Mouse (Mus musculus): ENCODE measurements at regions not wholly inside any gene's neighbourhood (a gene's known extent, or its start where the extent isn't known, plus 50 kb on each side); places are given as distances from the start of the nearest gene placed in this dataset.

- Histone ChIP-seq H3K4me3 (no peak overlapping the region), H3K36me3 (no peaks in the 10 kb centered on the region), H3K9ac (no peak overlapping the region), H3K27me3 (replicated peaks) (no peaks in the 10 kb centered on the region), H3K9me3 (no peaks in the 10 kb centered on the region), H3K4me2 (no peak overlapping the region), H3K4me1 (no peaks in the 10 kb centered on the region), H3K27ac (replicated peaks) (no peak overlapping the region)
- WGBS: 62% methylated on average over 1 of the region's 1 CpGs
- ATAC-seq (ENCODE audit: extremely low read depth, insufficient number of reproducible peaks, low FRiP score, low TSS enrichment): no peak
Measured at GRCm38 (mm10) chr14:45843829-45844228, 185.9 kb upstream of the Ddhd1 start.

- Histone ChIP-seq H3K9me3 (no peaks in the 10 kb centered on the region), H3K27ac (replicated peaks) (peak overlapping the region; percentile 72), H3K27me3 (replicated peaks) (no peaks in the 10 kb centered on the region), H3K36me3 (no peaks in the 10 kb centered on the region), H3K9ac (no peak overlapping the region), H3K4me2 (0 out of 2 replicates have a peak overlapping the region, but pooled peaks have one; percentile 5), H3K4me3 (no peak overlapping the region), H3K4me1 (peaks cover 20% of the 10 kb centered on the region)
- 34% methylated on average over 8 of the region's 8 CpGs for WGBS
- ATAC-seq (ENCODE audit: extremely low read depth, insufficient number of reproducible peaks, low FRiP score, low TSS enrichment): no peak; the same call in 1 of the 2 replicates
Measured at GRCm38 (mm10) chr14:45850588-45850987, 192.6 kb upstream of the Ddhd1 start.

GRCm38 (mm10) chr14:45878428-45878827, 220.5 kb upstream of the Ddhd1 start:
- Histone ChIP-seq H3K9me3 (no peaks in the 10 kb centered on the region), H3K27me3 (replicated peaks) (no peaks in the 10 kb centered on the region), H3K4me2 (peak overlapping the region; percentile 53), H3K36me3 (no peaks in the 10 kb centered on the region), H3K4me1 (no peaks in the 10 kb centered on the region), H3K4me3 (no peak overlapping the region), H3K9ac (peak overlapping the region; percentile 37), H3K27ac (replicated peaks) (no peak overlapping the region)
- WGBS: 17% methylated on average over 9 of the region's 9 CpGs
- ATAC-seq (ENCODE audit: extremely low read depth, insufficient number of reproducible peaks, low FRiP score, low TSS enrichment): no peak

- Histone ChIP-seq H3K27me3 (replicated peaks) (no peaks in the 10 kb centered on the region), H3K4me3 (no peak overlapping the region), H3K36me3 (no peaks in the 10 kb centered on the region), H3K27ac (replicated peaks) (peak overlapping the region; percentile 79), H3K9me3 (no peaks in the 10 kb centered on the region), H3K4me1 (peaks cover 43% of the 10 kb centered on the region), H3K4me2 (peak overlapping the region; percentile 39), H3K9ac (no peak overlapping the region)
- 10% methylated on average over 6 of the region's 6 CpGs for WGBS
- ATAC-seq (ENCODE audit: extremely low read depth, insufficient number of reproducible peaks, low FRiP score, low TSS enrichment): peak; percentile 54; the same call in 1 of the 2 replicates
Measured at GRCm38 (mm10) chr14:45920783-45921182, 262.8 kb upstream of the Ddhd1 start.

DNA sequence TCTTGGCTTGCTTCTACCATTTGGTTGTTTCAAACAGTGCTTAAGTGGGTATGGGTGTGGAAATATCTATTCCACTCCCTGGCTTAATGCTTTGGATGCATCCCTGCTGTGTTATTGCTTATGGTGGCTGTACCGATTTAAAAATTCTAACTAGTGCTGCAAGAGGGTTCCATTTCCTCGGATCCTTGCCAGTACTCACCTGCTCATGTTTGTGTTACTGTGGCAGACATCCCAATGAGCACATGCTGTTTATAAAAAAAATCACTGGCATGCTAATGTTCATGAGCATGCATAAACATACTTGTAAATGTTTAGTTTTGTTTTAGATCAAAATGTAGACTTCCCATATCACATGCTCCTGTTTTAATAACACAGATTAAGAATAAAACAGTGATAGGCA, 285.6 kb upstream of the Ddhd1 start:
- ATAC-seq (ENCODE audit: extremely low read depth, insufficient number of reproducible peaks, low FRiP score, low TSS enrichment): no peak
- Histone ChIP-seq H3K27ac (replicated peaks) (no peak overlapping the region), H3K27me3 (replicated peaks) (no peaks in the 10 kb centered on the region), H3K4me2 (no peak overlapping the region), H3K9me3 (no peaks in the 10 kb centered on the region), H3K9ac (no peak overlapping the region), H3K4me1 (peaks cover 7% of the 10 kb centered on the region; the same call in 1 of the 2 replicates), H3K36me3 (no peaks in the 10 kb centered on the region), H3K4me3 (no peak overlapping the region)
- WGBS: 71% methylated on average over 2 of the region's 2 CpGs

GRCm38 (mm10) chr14:45944101-45944500, 286.2 kb upstream of the Ddhd1 start:
- no peak overlapping the region for H3K4me2 ChIP-seq
- H3K36me3 ChIP-seq: no peaks in the 10 kb centered on the region
- H3K4me3 ChIP-seq: no peak overlapping the region
- no peak for ATAC-seq (ENCODE audit: extremely low read depth, insufficient number of reproducible peaks, low FRiP score, low TSS enrichment)
- H3K9ac ChIP-seq: no peak overlapping the region
- no peaks in the 10 kb centered on the region for H3K9me3 ChIP-seq
- WGBS: 76% methylated on average over 5 of the region's 5 CpGs
- no peak overlapping the region for H3K27ac ChIP-seq (replicated peaks)
- no peaks in the 10 kb centered on the region for H3K27me3 ChIP-seq (replicated peaks)
- H3K4me1 ChIP-seq: peaks cover 7% of the 10 kb centered on the region; the same call in 1 of the 2 replicates

DNA sequence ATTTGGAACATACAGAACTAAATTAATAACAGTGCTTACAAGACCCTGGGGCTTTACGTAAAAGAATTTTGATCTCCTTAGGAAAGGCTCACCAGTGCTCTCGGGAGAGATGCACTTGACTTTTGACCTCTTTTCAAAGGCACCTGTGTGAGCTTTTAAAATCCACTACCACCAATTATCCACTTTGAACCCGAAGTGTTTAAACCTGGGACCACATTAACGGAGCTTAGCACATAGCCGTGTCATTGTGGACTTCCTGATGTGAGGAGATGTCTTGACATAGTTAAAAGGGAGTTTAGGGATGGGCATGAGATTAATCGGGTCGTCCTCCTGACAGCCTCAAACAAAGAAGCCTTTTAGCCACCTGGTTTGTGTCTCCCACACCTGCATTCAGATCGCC, 286.6 kb upstream of the Ddhd1 start:
- Histone ChIP-seq H3K4me2 (no peak overlapping the region), H3K9ac (no peak overlapping the region), H3K4me3 (no peak overlapping the region), H3K36me3 (no peaks in the 10 kb centered on the region), H3K4me1 (peaks cover 7% of the 10 kb centered on the region; the same call in 1 of the 2 replicates), H3K27ac (replicated peaks) (no peak overlapping the region), H3K9me3 (no peaks in the 10 kb centered on the region), H3K27me3 (replicated peaks) (no peaks in the 10 kb centered on the region)
- WGBS: 38% methylated on average over 8 of the region's 8 CpGs
- ATAC-seq (ENCODE audit: extremely low read depth, insufficient number of reproducible peaks, low FRiP score, low TSS enrichment): no peak

DNA sequence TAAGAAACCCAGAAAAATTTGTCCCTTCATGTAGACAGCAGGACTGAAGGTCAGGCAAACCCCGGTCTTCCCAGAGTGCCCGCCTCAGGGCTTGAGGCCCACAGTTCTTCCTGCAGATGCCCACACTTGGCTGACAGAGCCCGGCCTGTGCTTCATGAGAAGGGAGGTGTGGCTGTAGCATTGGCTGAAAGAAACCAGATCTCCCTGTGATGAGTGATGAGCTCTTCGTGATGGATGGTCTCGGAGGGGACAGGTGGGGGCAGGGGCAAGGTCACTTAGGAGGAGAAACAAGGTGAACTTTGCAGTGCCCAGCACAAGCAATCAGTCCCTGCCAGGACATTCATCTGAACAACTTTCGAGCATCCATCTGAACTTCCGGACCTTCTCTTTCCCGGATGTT, 298.7 kb upstream of the Ddhd1 start:
- no peak overlapping the region for H3K4me2 ChIP-seq
- H3K36me3 ChIP-seq: no peaks in the 10 kb centered on the region
- H3K4me1 ChIP-seq: 0 out of 2 replicates have a peak, but pooled peaks cover 6% of the 10 kb centered on the region
- no peak overlapping the region for H3K4me3 ChIP-seq
- 26% methylated on average over 8 of the region's 8 CpGs for WGBS
- H3K9ac ChIP-seq: no peak overlapping the region
- ATAC-seq (ENCODE audit: extremely low read depth, insufficient number of reproducible peaks, low FRiP score, low TSS enrichment): peak; percentile 63; the same call in 1 of the 2 replicates
- H3K27ac ChIP-seq (replicated peaks): peak overlapping the region; percentile 76
- no peaks in the 10 kb centered on the region for H3K9me3 ChIP-seq
- H3K27me3 ChIP-seq (replicated peaks): no peaks in the 10 kb centered on the region

DNA sequence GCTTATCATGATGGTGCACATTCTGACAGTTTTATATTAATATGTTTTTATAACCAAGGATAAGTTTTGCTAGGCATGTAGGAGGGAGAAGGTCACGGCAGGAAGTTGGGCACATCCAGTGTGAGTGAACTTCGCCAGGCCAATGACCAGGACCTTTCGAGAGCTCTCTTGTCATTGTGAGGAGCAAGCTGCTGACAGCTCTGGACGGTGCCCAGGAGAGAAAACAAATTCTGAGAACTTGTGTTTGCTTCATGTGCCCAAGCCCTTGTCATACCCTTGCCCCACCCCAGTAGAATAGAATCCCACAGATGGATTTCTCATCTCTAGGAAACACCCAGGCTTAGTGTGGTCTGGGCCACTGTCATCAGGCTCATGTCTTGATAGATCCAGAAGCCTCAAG, 304.5 kb upstream of the Ddhd1 start:
- ATAC-seq (ENCODE audit: extremely low read depth, insufficient number of reproducible peaks, low FRiP score, low TSS enrichment): no peak
- Histone ChIP-seq H3K4me3 (no peak overlapping the region), H3K9ac (no peak overlapping the region), H3K4me1 (no peaks in the 10 kb centered on the region), H3K9me3 (no peaks in the 10 kb centered on the region), H3K27me3 (replicated peaks) (no peaks in the 10 kb centered on the region), H3K27ac (replicated peaks) (no peak overlapping the region), H3K4me2 (no peak overlapping the region), H3K36me3 (no peaks in the 10 kb centered on the region)
- 59% methylated on average over 4 of the region's 4 CpGs for WGBS

GRCm38 (mm10) chr14:45964043-45964442, 306.1 kb upstream of the Ddhd1 start:
- no peak for ATAC-seq (ENCODE audit: extremely low read depth, insufficient number of reproducible peaks, low FRiP score, low TSS enrichment)
- 70% methylated on average over 7 of the region's 7 CpGs for WGBS

DNA sequence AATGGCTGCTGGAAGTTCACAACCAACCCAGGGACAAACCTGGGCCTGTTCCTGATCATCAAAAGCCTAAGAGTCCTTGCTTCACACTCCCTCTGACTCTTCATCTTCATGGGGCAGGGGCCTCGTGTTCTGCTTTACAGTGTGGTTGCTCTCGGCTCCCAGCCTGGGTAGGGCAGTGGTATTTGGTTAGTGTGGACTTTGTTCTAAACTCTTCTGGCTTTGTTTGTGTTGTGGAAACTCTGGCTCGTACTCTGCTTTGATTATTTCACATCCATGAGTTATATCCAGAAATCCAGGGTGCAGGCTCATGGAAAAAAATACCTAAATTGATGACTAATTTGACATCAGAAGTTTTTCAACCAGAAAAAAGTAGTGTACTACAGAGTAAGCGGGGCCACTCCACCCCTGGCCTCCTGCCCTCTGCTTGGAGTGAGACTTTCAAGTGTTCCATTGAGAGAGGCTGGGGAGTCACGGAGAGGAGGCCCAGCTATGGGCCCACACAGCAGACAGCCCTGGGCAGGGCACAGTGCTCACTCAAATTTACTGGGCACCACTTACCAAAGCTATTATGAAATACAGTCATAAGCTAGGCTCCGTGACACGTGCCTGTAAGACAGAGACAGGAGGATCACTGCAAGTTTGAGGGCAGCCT, 325.4 kb upstream of the Ddhd1 start:
- Histone ChIP-seq H3K27ac (replicated peaks) (no peak overlapping the region), H3K4me1 (no peaks in the 10 kb centered on the region), H3K4me2 (no peak overlapping the region), H3K36me3 (no peaks in the 10 kb centered on the region), H3K27me3 (replicated peaks) (no peaks in the 10 kb centered on the region), H3K9me3 (no peaks in the 10 kb centered on the region), H3K9ac (no peak overlapping the region), H3K4me3 (no peak overlapping the region)
- ATAC-seq (ENCODE audit: extremely low read depth, insufficient number of reproducible peaks, low FRiP score, low TSS enrichment): no peak
- 73% methylated on average over 7 of the region's 7 CpGs for WGBS

More at GRCm38 (mm10) chr14:45964043-45964442, 306.1 kb upstream of the Ddhd1 start:
- Histone ChIP-seq H3K4me1 (no peaks in the 10 kb centered on the region), H3K9ac (no peak overlapping the region), H3K27me3 (replicated peaks) (no peaks in the 10 kb centered on the region), H3K4me3 (no peak overlapping the region), H3K36me3 (no peaks in the 10 kb centered on the region), H3K4me2 (no peak overlapping the region), H3K9me3 (no peaks in the 10 kb centered on the region), H3K27ac (replicated peaks) (no peak overlapping the region)
